Mouse (Mus musculus) liver, adult 2 months (tissue): ENCODE data around the gene Lrrc59.

Source experiments
- CTCF ChIP-seq: fragments of 200-500 bp; IDR thresholded peaks from 2 replicates; pipeline ENCODE4 v1.5.1; 2011; ENCODE audit warnings: low read depth, low read length, control low read depth
- POLR2A ChIP-seq: fragments of 200-500 bp; IDR thresholded peaks from 2 replicates; pipeline ENCODE4 v1.6.1; 2011; ENCODE audit warnings: low read length, control low read depth; ENCODE audit not compliant: insufficient read depth; ENCODE audit errors: extremely low read depth

DNA sequence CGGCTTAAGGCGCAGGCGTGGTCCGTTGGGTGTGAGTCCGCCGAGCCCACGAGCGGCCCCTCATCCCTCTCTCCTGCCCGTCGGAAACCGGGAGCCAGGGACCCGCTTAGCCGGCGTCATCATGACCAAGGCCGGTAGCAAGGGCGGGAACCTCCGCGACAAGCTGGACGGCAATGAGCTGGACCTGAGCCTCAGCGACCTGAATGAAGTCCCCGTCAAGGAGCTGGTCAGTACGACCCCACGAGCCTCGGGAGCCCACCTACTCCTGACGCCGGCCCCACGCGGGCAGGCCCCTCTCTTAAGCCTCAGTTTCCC is 274 bp downstream of the Lrrc59 start:
- no peak for TF ChIP-seq CTCF
- TF ChIP-seq POLR2A: no peak
